Mouse (Mus musculus) cerebellum, adult 2 months (tissue): ENCODE measurements at regions not wholly inside any gene's neighbourhood (a gene's known extent, or its start where the extent isn't known, plus 50 kb on each side); places are given as distances from the start of the nearest gene placed in this dataset.

Source experiments
- CTCF ChIP-seq: fragments of 200-500 bp; IDR thresholded peaks from 2 replicates; pipeline ENCODE4 v1.5.1; 2011; ENCODE audit warnings: low read depth, mild to moderate bottlenecking, control low read depth, low read length, moderate library complexity, borderline replicate concordance; ENCODE audit not compliant: insufficient read depth
- POLR2A ChIP-seq: fragments of 200-500 bp; IDR thresholded peaks from 2 replicates; pipeline ENCODE4 v1.6.1; 2011; ENCODE audit warnings: low read length, control low read depth, borderline replicate concordance; ENCODE audit not compliant: insufficient read depth

GRCm38 (mm10) chr13:42490956-42491680 is 189.3 kb upstream of the Phactr1 start:
- TF ChIP-seq CTCF (no peak), POLR2A (no peak)
